Mouse (Mus musculus): ENCODE measurements around the gene 1600014C10Rik. TPM values are rescaled to one million over a fixed set of nuclear protein-coding genes. Genes with fewer than 3 reads are reported as not detected.
A peak's percentile ranks its signal among the peaks of the same experiment; 100 is the strongest.

Gene 1600014C10Rik
- polyA plus RNA-seq, 1 experiment from 2014 or later = 16.0 TPM

DNA sequence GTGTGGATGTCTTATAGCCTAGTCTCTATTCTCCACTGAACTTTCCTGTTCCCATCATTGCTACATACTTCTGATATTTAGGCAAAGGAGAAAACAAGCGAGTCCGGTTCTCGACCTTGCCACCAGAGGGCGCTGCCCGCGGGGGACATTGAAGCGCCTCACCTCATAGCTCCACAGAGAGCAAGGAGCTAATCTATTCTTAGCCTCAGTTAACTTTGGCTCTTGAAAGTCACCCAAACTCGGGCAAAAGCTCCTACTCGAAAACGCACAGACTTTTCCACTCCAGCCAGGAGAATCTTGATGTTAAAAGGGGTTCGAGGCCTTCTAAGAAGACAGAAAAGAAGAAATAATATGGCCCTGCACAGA lies 438 bp upstream of the 1600014C10Rik start:
- peak; percentile 90 for DNase-seq (ENCODE audit: low spot score)
- Histone ChIP-seq H3K4me3 (ENCODE audit: low read depth, low read length) (peak overlapping the region; percentile 56), H3K36me3 (ENCODE audit: insufficient read depth, low read length) (no peaks in the 10 kb centered on the region), H3K27ac (ENCODE audit: low read length) (peak overlapping the region; percentile 79; the same call in 1 of the 2 replicates), H3K9me3 (ENCODE audit: low read length) (no peaks in the 10 kb centered on the region), H3K4me1 (ENCODE audit: insufficient read depth, low read depth, low read length) (peaks cover 5% of the 10 kb centered on the region; the same call in 1 of the 2 replicates), H3K27me3 (replicated peaks; ENCODE audit: insufficient read depth, low read length) (no peaks in the 10 kb centered on the region), H3K4me2 (replicated peaks; ENCODE audit: low read depth, low read length) (peak overlapping the region; percentile 93), H3K9ac (replicated peaks; ENCODE audit: low read depth) (0 out of 2 replicates have a peak overlapping the region, but pooled peaks have one; percentile 37)
- 1% methylated on average over 11 of the region's 11 CpGs for WGBS
- peak; percentile 70 for ATAC-seq
- TF ChIP-seq CTCF (IDR thresholded peaks at IDR 0.05) (peak; percentile 93), EP300 (IDR thresholded peaks at IDR 0.05) (no peak)

DNA sequence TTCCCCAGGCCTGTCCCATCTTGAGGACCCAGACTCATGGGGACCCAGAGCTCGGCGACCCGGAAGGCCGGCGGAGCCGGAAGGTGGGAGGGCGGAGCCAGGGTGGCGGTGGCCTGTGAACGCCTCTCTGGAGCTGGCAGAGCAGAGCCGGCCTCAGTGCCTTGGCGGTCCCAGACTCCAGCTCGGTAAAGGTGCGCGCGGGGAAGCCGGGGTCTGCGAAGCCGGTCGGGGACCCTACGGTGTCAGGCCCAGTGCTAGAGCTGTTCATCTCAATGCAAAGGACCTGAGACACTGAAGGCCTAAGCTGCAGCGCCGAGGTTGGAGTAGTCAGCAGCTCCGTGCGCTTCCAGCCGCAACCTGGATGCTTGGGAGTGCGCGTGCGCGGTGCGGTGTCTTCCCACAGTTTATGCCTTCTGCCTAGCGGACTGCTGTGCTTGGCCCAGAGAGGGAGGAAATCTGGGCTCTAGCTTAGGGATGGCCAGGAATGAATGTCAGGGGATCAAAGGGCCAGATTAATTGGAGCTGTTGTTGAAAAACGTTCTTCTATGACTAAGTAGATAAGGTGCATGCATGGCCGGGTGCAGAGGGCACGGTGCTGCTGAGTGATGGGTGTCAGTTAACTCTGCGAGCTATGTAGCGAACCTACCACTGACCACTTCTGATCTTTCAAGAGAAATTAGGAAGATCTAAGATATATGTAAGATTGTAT lies 846 bp downstream of the 1600014C10Rik start:
- Histone ChIP-seq H3K4me1 (ENCODE audit: insufficient read depth, low read depth, low read length) (peaks cover 5% of the 10 kb centered on the region; the same call in 1 of the 2 replicates), H3K9me3 (ENCODE audit: low read length) (no peaks in the 10 kb centered on the region), H3K27ac (ENCODE audit: low read length) (peak overlapping the region; percentile 79), H3K4me3 (ENCODE audit: low read depth, low read length) (peak overlapping the region; percentile 56), H3K4me2 (replicated peaks; ENCODE audit: low read depth, low read length) (peak overlapping the region; percentile 93), H3K27me3 (replicated peaks; ENCODE audit: insufficient read depth, low read length) (no peaks in the 10 kb centered on the region), H3K36me3 (ENCODE audit: insufficient read depth, low read length) (no peaks in the 10 kb centered on the region), H3K9ac (replicated peaks; ENCODE audit: low read depth) (peak overlapping the region; percentile 37)
- 4% methylated on average over 28 of the region's 36 CpGs for WGBS
- TF ChIP-seq EP300 (IDR thresholded peaks at IDR 0.05) (no peak), CTCF (IDR thresholded peaks at IDR 0.05) (no peak)
- DNase-seq (ENCODE audit: low spot score) (peak; percentile 81), ATAC-seq (peak; percentile 86)

DNA sequence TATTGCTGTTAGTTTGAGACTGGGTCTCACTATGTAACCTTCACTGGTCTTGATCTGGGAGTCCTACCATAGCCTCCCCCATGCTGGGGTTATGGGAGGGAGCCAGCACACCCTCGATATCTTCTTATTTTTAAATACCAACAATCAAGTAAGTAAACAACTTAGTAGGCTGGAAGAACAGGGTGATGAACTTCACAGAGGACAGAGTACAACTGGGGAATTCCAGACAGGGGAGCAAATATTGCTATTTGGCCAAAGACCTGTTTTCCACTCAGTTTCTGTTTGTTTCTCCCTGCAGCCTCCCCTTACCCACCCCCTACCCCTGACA lies 1.4 kb downstream of the 1600014C10Rik start:
- 0 out of 2 replicates have a peak overlapping the region, but pooled peaks have one; percentile 37 for H3K9ac ChIP-seq (replicated peaks; ENCODE audit: low read depth)

DNA sequence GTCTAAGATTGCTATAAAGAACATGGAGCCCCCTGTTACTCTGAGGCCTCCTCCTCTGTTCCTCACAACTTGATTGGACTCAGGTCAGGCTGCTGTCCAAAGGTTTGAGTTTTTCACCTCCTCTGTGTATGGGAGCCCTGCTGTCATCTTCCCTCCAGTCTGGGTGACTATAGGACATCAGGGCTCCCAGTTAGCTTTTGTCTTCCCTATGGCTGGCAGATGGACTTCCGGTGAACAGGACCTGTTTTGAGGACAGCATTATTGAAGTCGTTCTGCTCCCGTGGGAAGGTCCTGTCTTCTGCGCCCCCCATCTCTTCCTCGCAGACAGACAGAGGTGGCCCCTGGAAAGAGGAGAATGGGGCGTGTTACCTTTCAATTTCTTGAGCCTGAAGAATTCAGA lies 1.8 kb downstream of the 1600014C10Rik start:
- no peak overlapping the region for H3K9ac ChIP-seq (replicated peaks; ENCODE audit: low read depth)
- H3K4me2 ChIP-seq (replicated peaks; ENCODE audit: low read depth, low read length) = 0 out of 2 replicates have a peak overlapping the region, but pooled peaks have one; percentile 93
- H3K27ac ChIP-seq (ENCODE audit: low read length) = no peak overlapping the region
- no peaks in the 10 kb centered on the region for H3K9me3 ChIP-seq (ENCODE audit: low read length)
- no peaks in the 10 kb centered on the region for H3K27me3 ChIP-seq (replicated peaks; ENCODE audit: insufficient read depth, low read length)
- TF ChIP-seq EP300 (IDR thresholded peaks at IDR 0.05) (no peak), CTCF (IDR thresholded peaks at IDR 0.05) (no peak)
- H3K4me3 ChIP-seq (ENCODE audit: low read depth, low read length) = no peak overlapping the region
- WGBS = 85% methylated on average over 6 of the region's 6 CpGs
- no peak for DNase-seq (ENCODE audit: low spot score)
- no peak for ATAC-seq
- H3K4me1 ChIP-seq (ENCODE audit: insufficient read depth, low read depth, low read length) = peaks cover 5% of the 10 kb centered on the region; the same call in 1 of the 2 replicates
- H3K36me3 ChIP-seq (ENCODE audit: insufficient read depth, low read length) = no peaks in the 10 kb centered on the region

More for the DNA sequence above, 1.4 kb downstream of the 1600014C10Rik start:
- DNase-seq (ENCODE audit: low spot score) = no peak
- H3K4me2 ChIP-seq (replicated peaks; ENCODE audit: low read depth, low read length) = peak overlapping the region; percentile 93
- H3K27me3 ChIP-seq (replicated peaks; ENCODE audit: insufficient read depth, low read length) = no peaks in the 10 kb centered on the region
- ATAC-seq = no peak
- no peaks in the 10 kb centered on the region for H3K36me3 ChIP-seq (ENCODE audit: insufficient read depth, low read length)
- TF ChIP-seq CTCF (IDR thresholded peaks at IDR 0.05) = no peak
- TF ChIP-seq EP300 (IDR thresholded peaks at IDR 0.05) = no peak
- H3K27ac ChIP-seq (ENCODE audit: low read length) = peak overlapping the region; percentile 79; the same call in 1 of the 2 replicates
- H3K9me3 ChIP-seq (ENCODE audit: low read length) = no peaks in the 10 kb centered on the region
- whole genome bisulfite sequencing = 21% methylated on average over 1 of the region's 1 CpGs
- H3K4me3 ChIP-seq (ENCODE audit: low read depth, low read length) = peak overlapping the region; percentile 56; the same call in 1 of the 2 replicates
- H3K4me1 ChIP-seq (ENCODE audit: insufficient read depth, low read depth, low read length) = peaks cover 5% of the 10 kb centered on the region; the same call in 1 of the 2 replicates

DNA sequence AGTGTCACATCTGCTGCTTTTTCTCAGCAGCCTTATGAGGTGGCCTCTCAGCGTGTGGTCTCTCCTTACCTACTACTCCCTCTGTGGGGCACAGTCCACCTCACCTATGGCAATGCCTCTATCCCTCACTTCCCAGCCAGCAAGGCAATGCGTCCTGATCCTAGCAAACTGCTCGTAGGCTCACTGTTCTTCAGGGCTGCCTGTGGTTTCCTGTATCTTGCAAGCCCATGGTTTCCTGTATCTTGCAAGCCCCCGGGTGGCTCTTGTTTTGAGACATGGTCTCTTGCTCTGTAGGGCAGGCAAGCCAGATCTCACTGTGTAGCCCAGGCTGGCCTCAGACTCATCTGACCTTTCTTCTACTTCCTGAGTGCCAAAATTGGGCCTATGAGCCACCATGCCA lies 3.8 kb downstream of the 1600014C10Rik start:
- ATAC-seq (no peak), DNase-seq (ENCODE audit: low spot score) (no peak)
- Histone ChIP-seq H3K4me3 (ENCODE audit: low read depth, low read length) (no peak overlapping the region), H3K36me3 (ENCODE audit: insufficient read depth, low read length) (no peaks in the 10 kb centered on the region), H3K9ac (replicated peaks; ENCODE audit: low read depth) (no peak overlapping the region), H3K27ac (ENCODE audit: low read length) (no peak overlapping the region), H3K9me3 (ENCODE audit: low read length) (no peaks in the 10 kb centered on the region), H3K27me3 (replicated peaks; ENCODE audit: insufficient read depth, low read length) (no peaks in the 10 kb centered on the region), H3K4me2 (replicated peaks; ENCODE audit: low read depth, low read length) (no peak overlapping the region), H3K4me1 (ENCODE audit: insufficient read depth, low read depth, low read length) (peaks cover 5% of the 10 kb centered on the region; the same call in 1 of the 2 replicates)
- WGBS = 67% methylated on average over 4 of the region's 4 CpGs
- TF ChIP-seq EP300 (IDR thresholded peaks at IDR 0.05) (no peak), CTCF (IDR thresholded peaks at IDR 0.05) (no peak)

DNA sequence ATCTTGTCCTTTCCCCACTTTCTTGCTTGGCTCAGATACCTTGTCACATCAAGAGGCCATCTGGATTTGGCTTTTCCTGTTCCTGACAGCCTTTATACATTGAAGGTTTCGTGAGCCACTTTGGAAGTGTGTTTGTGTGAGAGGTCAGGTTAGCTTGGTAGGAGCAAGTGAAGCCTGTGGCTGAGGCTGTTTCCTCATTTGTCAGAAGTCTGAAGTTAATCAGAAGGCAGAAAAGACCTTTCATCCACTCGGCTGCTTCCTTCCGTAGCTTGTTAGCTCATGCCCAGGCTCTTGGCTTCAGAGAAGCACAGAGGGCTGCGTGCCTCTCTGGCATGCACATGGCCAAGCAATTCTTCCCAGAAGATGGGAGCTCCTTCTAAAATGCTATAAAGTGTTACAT lies 4.8 kb downstream of the 1600014C10Rik start:
- no peaks in the 10 kb centered on the region for H3K9me3 ChIP-seq (ENCODE audit: low read length)
- WGBS = 60% methylated on average over 4 of the region's 4 CpGs
- DNase-seq (ENCODE audit: low spot score) = peak; percentile 4
- no peak overlapping the region for H3K9ac ChIP-seq (replicated peaks; ENCODE audit: low read depth)
- H3K4me2 ChIP-seq (replicated peaks; ENCODE audit: low read depth, low read length) = no peak overlapping the region
- H3K36me3 ChIP-seq (ENCODE audit: insufficient read depth, low read length) = no peaks in the 10 kb centered on the region
- no peak for ATAC-seq
- peaks cover 5% of the 10 kb centered on the region; the same call in 1 of the 2 replicates for H3K4me1 ChIP-seq (ENCODE audit: insufficient read depth, low read depth, low read length)
- H3K4me3 ChIP-seq (ENCODE audit: low read depth, low read length) = no peak overlapping the region
- no peak for TF ChIP-seq CTCF (IDR thresholded peaks at IDR 0.05)
- no peak for TF ChIP-seq EP300 (IDR thresholded peaks at IDR 0.05)
- H3K27ac ChIP-seq (ENCODE audit: low read length) = no peak overlapping the region; the same call in 1 of the 2 replicates
- H3K27me3 ChIP-seq (replicated peaks; ENCODE audit: insufficient read depth, low read length) = no peaks in the 10 kb centered on the region
